Mouse (Mus musculus): ENCODE data around the gene Ank3.

Ank3 gene

GRCm38 (mm10) chr10:69574190-69574663 lies 175.7 kb downstream of the Ank3 start:
- no peak for DNase-seq (ENCODE audit: low spot score)

GRCm38 (mm10) chr10:69574894-69575293 lies 176.3 kb downstream of the Ank3 start:
- no peak for DNase-seq (ENCODE audit: low spot score)

GRCm38 (mm10) chr10:69575451-69575850 lies 176.9 kb downstream of the Ank3 start:
- DNase-seq (ENCODE audit: low spot score): no peak

- no peak for DNase-seq (ENCODE audit: low spot score)
Observed at GRCm38 (mm10) chr10:69576264-69576663, 177.7 kb downstream of the Ank3 start.

- no peak for DNase-seq (ENCODE audit: low spot score)
Observed at GRCm38 (mm10) chr10:69577061-69577728, 178.6 kb downstream of the Ank3 start.

GRCm38 (mm10) chr10:69577729-69578061 lies 179.1 kb downstream of the Ank3 start:
- DNase-seq (ENCODE audit: low spot score): no peak

GRCm38 (mm10) chr10:69579585-69579984 lies 181.0 kb downstream of the Ank3 start:
- no peak for DNase-seq (ENCODE audit: low spot score)

GRCm38 (mm10) chr10:69581525-69581924 lies 183.0 kb downstream of the Ank3 start:
- DNase-seq (ENCODE audit: low spot score): no peak

GRCm38 (mm10) chr10:69583874-69584481 lies 185.4 kb downstream of the Ank3 start:
- DNase-seq (ENCODE audit: low spot score): no peak

- DNase-seq (ENCODE audit: low spot score): no peak
Observed at GRCm38 (mm10) chr10:69584566-69584965, 186.0 kb downstream of the Ank3 start.

GRCm38 (mm10) chr10:69585271-69585670 lies 186.7 kb downstream of the Ank3 start:
- DNase-seq (ENCODE audit: low spot score): no peak

GRCm38 (mm10) chr10:69594186-69595131 lies 195.9 kb downstream of the Ank3 start:
- DNase-seq (ENCODE audit: low spot score): no peak

- no peak for DNase-seq (ENCODE audit: low spot score)
Observed at GRCm38 (mm10) chr10:69595487-69595886, 196.9 kb downstream of the Ank3 start.

GRCm38 (mm10) chr10:69601471-69601870 lies 202.9 kb downstream of the Ank3 start:
- no peak for DNase-seq (ENCODE audit: low spot score)

- no peak for DNase-seq (ENCODE audit: low spot score)
Observed at GRCm38 (mm10) chr10:69602711-69603110, 204.1 kb downstream of the Ank3 start.

GRCm38 (mm10) chr10:69604609-69605008 lies 206.0 kb downstream of the Ank3 start:
- DNase-seq (ENCODE audit: low spot score): no peak

- no peak for DNase-seq (ENCODE audit: low spot score)
Observed at GRCm38 (mm10) chr10:69605211-69605610, 206.6 kb downstream of the Ank3 start.

- no peak for DNase-seq (ENCODE audit: low spot score)
Observed at GRCm38 (mm10) chr10:69607611-69608119, 209.1 kb downstream of the Ank3 start.

GRCm38 (mm10) chr10:69611314-69611713 lies 212.7 kb downstream of the Ank3 start:
- DNase-seq (ENCODE audit: low spot score): no peak

GRCm38 (mm10) chr10:69611839-69612340 lies 213.3 kb downstream of the Ank3 start:
- DNase-seq (ENCODE audit: low spot score): no peak

- DNase-seq (ENCODE audit: low spot score): no peak
Observed at GRCm38 (mm10) chr10:69616953-69617352, 218.4 kb downstream of the Ank3 start.

GRCm38 (mm10) chr10:69617537-69618112 lies 219.1 kb downstream of the Ank3 start:
- DNase-seq (ENCODE audit: low spot score): no peak

Data from spleen, adult 12 weeks (tissue).